Mouse (Mus musculus) MEL (cell line): ENCODE measurements around the gene Gm47429. TPM values are rescaled to one million over a fixed set of nuclear protein-coding genes. Genes with fewer than 3 reads are reported as not detected.

ENCODE experiments used
- DNase-seq: peaks from one replicate; pipeline ENCODE4 v3.0.0; 2011; ENCODE audit warnings: low read depth, low spot score
- H3K27ac ChIP-seq: 2 replicates; pipeline ENCODE4 v1.5.1; 2012; ENCODE audit warnings: low read depth, mild to moderate bottlenecking, control low read depth, low read length, moderate library complexity; ENCODE audit not compliant: control insufficient read depth
- H3K27me3 ChIP-seq, 2 experiments: fragments of 150-350 bp in 1 of 2; sonication (generic) in 1 of 2; 2 replicates each; pipeline ENCODE4 v1.6.1; 2012; ENCODE audit warnings: low read length in 2 of 2, mild to moderate bottlenecking in 2 of 2, improper control_type of control experiment in 1 of 2, moderate library complexity in 1 of 2; ENCODE audit not compliant: insufficient read depth in 2 of 2, control insufficient read depth in 1 of 2
- H3K36me3 ChIP-seq, 2 experiments: 2 replicates each; pipeline ENCODE4 v1.6.1; 2012 to 2014; ENCODE audit warnings: low read length in 2 of 2, improper control_type of control experiment in 1 of 2, inconsistent platforms in 1 of 2, mild to moderate bottlenecking in 1 of 2; ENCODE audit not compliant: insufficient read depth in 2 of 2, control insufficient read depth in 1 of 2
- H3K4me1 ChIP-seq, 2 experiments: fragments of 150-350 bp in 1 of 2; sonication (generic) in 1 of 2; 2 replicates each; pipeline ENCODE4 v1.6.1; 2012; ENCODE audit warnings: low read length in 2 of 2, improper control_type of control experiment in 1 of 2, mild to moderate bottlenecking in 1 of 2; ENCODE audit not compliant: insufficient read depth in 2 of 2, control insufficient read depth in 1 of 2
- H3K4me3 ChIP-seq, 2 experiments: fragments of 150-350 bp in 1 of 2; sonication (generic) in 1 of 2; 2 replicates each; pipeline ENCODE4 v1.5.1; 2012; ENCODE audit warnings: low read depth in 2 of 2, low read length in 2 of 2, mild to moderate bottlenecking in 2 of 2, moderate library complexity in 2 of 2, control low read depth in 1 of 2, improper control_type of control experiment in 1 of 2; ENCODE audit not compliant: control insufficient read depth in 1 of 2, insufficient read depth in 1 of 2
- H3K79me2 ChIP-seq: 2 replicates; pipeline ENCODE4 v1.6.1; 2012; ENCODE audit warnings: mild to moderate bottlenecking, low read length, moderate library complexity; ENCODE audit not compliant: control insufficient read depth, poor library complexity, insufficient read depth
- H3K9ac ChIP-seq: 2 replicates; pipeline ENCODE4 v1.6.1; 2012; ENCODE audit warnings: low read depth, mild to moderate bottlenecking, control low read depth, low read length, moderate library complexity; ENCODE audit not compliant: control insufficient read depth, poor library complexity, severe bottlenecking
- H3K9me3 ChIP-seq: fragments of 150-350 bp; sonication (generic); replicated peaks from 2 replicates; pipeline ENCODE4 v1.6.1; 2012; ENCODE audit warnings: mild to moderate bottlenecking, low read length, improper control_type of control experiment, moderate library complexity; ENCODE audit not compliant: insufficient read depth
- CHD1 ChIP-seq: IDR thresholded peaks from 2 replicates; pipeline ENCODE4 v1.6.1; 2012; ENCODE audit warnings: low read depth, mild to moderate bottlenecking, inconsistent platforms, low read length, improper control_type of control experiment
- E2F4 ChIP-seq: IDR thresholded peaks from 2 replicates; pipeline ENCODE4 v1.6.1; 2011; ENCODE audit warnings: low read depth, low read length, improper control_type of control experiment, borderline replicate concordance
- ELF1 ChIP-seq: IDR thresholded peaks from 2 replicates; pipeline ENCODE4 v1.6.1; 2014; ENCODE audit warnings: low read depth, mild to moderate bottlenecking, inconsistent platforms, low read length, improper control_type of control experiment, moderate library complexity
- GATA1 ChIP-seq: IDR thresholded peaks from 2 replicates; pipeline ENCODE4 v1.6.1; 2011; ENCODE audit warnings: low read depth, low read length, improper control_type of control experiment
- HCFC1 ChIP-seq: IDR thresholded peaks from 2 replicates; pipeline ENCODE4 v1.6.1; 2012; ENCODE audit warnings: low read depth, mild to moderate bottlenecking, inconsistent platforms, low read length, improper control_type of control experiment, moderate library complexity
- JUND ChIP-seq: IDR thresholded peaks from 2 replicates; pipeline ENCODE4 v1.6.1; 2011; ENCODE audit warnings: low read depth, mild to moderate bottlenecking, improper control_type of control experiment, low read length
- KAT2A ChIP-seq: conservative IDR thresholded peaks from 2 replicates; pipeline ENCODE4 v1.6.1; 2012; ENCODE audit warnings: low read depth, low read length, improper control_type of control experiment, inconsistent platforms
- MAFK ChIP-seq: IDR thresholded peaks from 2 replicates; pipeline ENCODE4 v1.6.1; 2011; ENCODE audit warnings: low read depth, mild to moderate bottlenecking, low read length, improper control_type of control experiment, borderline replicate concordance
- MEF2A ChIP-seq: IDR thresholded peaks from 2 replicates; pipeline ENCODE4 v1.6.1; 2014; ENCODE audit warnings: low read depth, mild to moderate bottlenecking, inconsistent platforms, low read length, improper control_type of control experiment; ENCODE audit not compliant: poor library complexity, insufficient replicate concordance, severe bottlenecking; ENCODE audit errors: extremely low read depth
- MXI1 ChIP-seq: IDR thresholded peaks from 2 replicates; pipeline ENCODE4 v1.6.1; 2011; ENCODE audit warnings: mild to moderate bottlenecking, low read depth, low read length, improper control_type of control experiment
- MYB ChIP-seq: IDR thresholded peaks from 2 replicates; pipeline ENCODE4 v1.6.1; 2011; ENCODE audit warnings: mild to moderate bottlenecking, low read depth, low read length, improper control_type of control experiment
- NELFE ChIP-seq: IDR thresholded peaks from 2 replicates; pipeline ENCODE4 v1.6.1; 2011; ENCODE audit warnings: low read depth, low read length, improper control_type of control experiment
- POLR2A ChIP-seq, 2 experiments: IDR thresholded peaks; 2 replicates each; pipeline ENCODE4 v1.6.1; 2011 to 2012; ENCODE audit warnings: low read length in 2 of 2, mild to moderate bottlenecking in 2 of 2, control low read depth in 1 of 2, improper control_type of control experiment in 1 of 2, low read depth in 1 of 2, moderate library complexity in 1 of 2; ENCODE audit not compliant: control insufficient read depth in 1 of 2, insufficient read depth in 1 of 2, poor library complexity in 1 of 2
- POLR2AphosphoS2 ChIP-seq: IDR thresholded peaks from 2 replicates; pipeline ENCODE4 v1.6.1; 2011; ENCODE audit warnings: low read length, improper control_type of control experiment
- RAD21 ChIP-seq: IDR thresholded peaks from 2 replicates; pipeline ENCODE4 v1.6.1; 2011; ENCODE audit warnings: mild to moderate bottlenecking, low read depth, low read length, improper control_type of control experiment
- TAL1 ChIP-seq: IDR thresholded peaks from 2 replicates; pipeline ENCODE4 v1.6.1; 2012; ENCODE audit warnings: mild to moderate bottlenecking, inconsistent platforms, low read length, moderate library complexity, mixed read lengths
- TBP ChIP-seq: IDR thresholded peaks from 2 replicates; pipeline ENCODE4 v1.8.0; 2011; ENCODE audit warnings: low read depth, low read length, improper control_type of control experiment
- TCF12 ChIP-seq: IDR thresholded peaks from 2 replicates; pipeline ENCODE4 v1.6.1; 2014; ENCODE audit warnings: low read depth, mild to moderate bottlenecking, inconsistent platforms, low read length, improper control_type of control experiment, moderate library complexity
- UBTF ChIP-seq: IDR thresholded peaks from 2 replicates; pipeline ENCODE4 v1.6.1; 2012; ENCODE audit warnings: low read depth, mild to moderate bottlenecking, inconsistent platforms, low read length, improper control_type of control experiment, moderate library complexity, borderline replicate concordance; ENCODE audit not compliant: insufficient read depth
- USF1 ChIP-seq: IDR thresholded peaks from 2 replicates; pipeline ENCODE4 v1.6.1; 2014; ENCODE audit warnings: low read depth, mild to moderate bottlenecking, inconsistent platforms, low read length, improper control_type of control experiment, moderate library complexity
- ZMIZ1 ChIP-seq: IDR thresholded peaks from 2 replicates; pipeline ENCODE4 v1.6.1; 2012; ENCODE audit warnings: low read depth, mild to moderate bottlenecking, inconsistent platforms, low read length, improper control_type of control experiment, moderate library complexity
- ZNF384 ChIP-seq: IDR thresholded peaks from 2 replicates; pipeline ENCODE4 v1.6.1; 2012; ENCODE audit warnings: low read depth, mild to moderate bottlenecking, inconsistent platforms, low read length, improper control_type of control experiment
- polyA plus RNA-seq, 2 experiments: library from polyadenylated mRNA; stranded (reverse) in 1 of 2; unstranded in 1 of 2; fragments of >175 nt in 1 of 2; fragments of >200 nt in 1 of 2; gene quantifications; 2 replicates each; pipeline versions ENCODE4 v1.2.1 to v1.2.4; 2012; ENCODE audit warnings: low replicate concordance in 2 of 2, low read depth in 1 of 2; ENCODE audit not compliant: insufficient read length in 2 of 2, insufficient read depth in 1 of 2, missing spikeins in 1 of 2
- total RNA-seq: library from RNA; depleted of rRNA; stranded (reverse); fragments of 300-350 nt; gene quantifications from 2 replicates; pipeline ENCODE4 v1.2.3, GENCODE M21; 2012

Gene Gm47429
- total and polyA plus RNA-seq, 3 experiments, result not detected

DNA sequence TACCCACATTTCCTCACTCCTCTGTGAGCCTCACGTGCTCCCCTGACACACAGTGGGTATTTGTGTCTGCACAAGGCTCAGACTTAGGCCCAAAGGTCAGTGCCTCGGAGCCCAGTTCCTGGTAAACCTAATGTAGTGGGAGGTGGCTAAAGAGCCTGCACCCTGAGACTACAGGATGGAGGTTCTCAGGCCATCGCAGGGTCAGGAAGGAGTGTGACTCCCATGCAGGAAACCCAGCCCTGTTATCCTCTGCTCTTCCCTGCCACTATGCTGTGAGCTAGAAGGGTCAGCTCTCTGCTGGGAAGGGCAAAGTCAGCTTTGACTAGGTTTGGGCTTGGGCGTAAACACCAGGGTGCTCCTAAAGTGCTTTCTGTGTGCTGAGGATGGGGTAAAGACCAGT is 17.0 kb downstream of the Gm47429 start:
- Histone ChIP-seq H3K36me3 (no peaks in the 10 kb centered on the region), H3K27me3 (no peaks in the 10 kb centered on the region), H3K9me3 (no peaks in the 10 kb centered on the region), H3K27ac (no peak overlapping the region), H3K4me1 (no peaks in the 10 kb centered on the region), H3K79me2 (no peaks in the 10 kb centered on the region), H3K4me3 (no peak overlapping the region), H3K9ac (no peak overlapping the region)
- TF ChIP-seq TBP (no peak), TAL1 (no peak), ZNF384 (no peak), ZMIZ1 (no peak), CHD1 (no peak), GATA1 (no peak), MEF2A (no peak), MYB (no peak), POLR2AphosphoS2 (no peak), POLR2A (IDR thresholded peaks at IDR 0.05; ENCODE audit: control insufficient read depth in 1 of 2, insufficient read depth in 1 of 2, low read depth in 1 of 2, low read length in 2 of 2, poor library complexity in 1 of 2) (no peak), MAFK (no peak), HCFC1 (no peak), NELFE (no peak), UBTF (no peak), RAD21 (no peak), E2F4 (no peak), KAT2A (no peak), TCF12 (no peak), MXI1 (no peak)
- DNase-seq, result no peak

DNA sequence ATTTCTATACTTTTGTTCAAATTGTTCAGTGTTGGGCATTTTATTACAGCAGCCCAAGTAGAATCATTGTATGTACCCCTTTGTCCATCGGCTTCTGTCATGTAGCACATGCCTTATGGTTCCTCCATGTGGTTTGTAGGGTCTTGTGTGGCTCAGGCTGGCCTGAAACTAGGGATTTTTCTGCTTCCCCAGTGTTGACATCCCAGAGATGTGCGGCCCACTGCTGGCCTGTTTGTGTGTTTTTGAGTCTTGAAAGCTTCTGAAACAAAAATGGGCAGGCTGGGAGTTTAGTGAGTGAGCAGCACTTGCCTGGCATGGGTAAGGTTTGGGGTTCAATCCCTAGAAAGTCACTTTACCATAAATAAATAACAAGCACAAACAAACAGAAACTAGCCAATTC is 19.2 kb downstream of the Gm47429 start:
- H3K36me3 ChIP-seq, result no peaks in the 10 kb centered on the region
- no peak overlapping the region for H3K27ac ChIP-seq
- no peak for TF ChIP-seq ZMIZ1
- no peak for TF ChIP-seq USF1
- TF ChIP-seq JUND, result no peak
- TF ChIP-seq CHD1, result no peak
- no peak for TF ChIP-seq ELF1
- H3K27me3 ChIP-seq, result no peaks in the 10 kb centered on the region
- no peak overlapping the region for H3K9ac ChIP-seq
- no peak overlapping the region for H3K4me3 ChIP-seq
- H3K9me3 ChIP-seq, result no peaks in the 10 kb centered on the region
- H3K4me1 ChIP-seq, result no peaks in the 10 kb centered on the region
- no peaks in the 10 kb centered on the region for H3K79me2 ChIP-seq
- DNase-seq, result no peak
